Mouse (Mus musculus) midbrain, embryonic 13.5 days (tissue): ENCODE measurements at regions not wholly inside any gene's neighbourhood (a gene's known extent, or its start where the extent isn't known, plus 50 kb on each side); places are given as distances from the start of the nearest gene placed in this dataset.

Experiments used
- ATAC-seq: fragments of 200-750 bp; cut with Nextera tagmentation; 2 replicates; pipeline ENCODE4 v1.8.0; 2017; ENCODE audit warnings: mild to moderate bottlenecking, moderate TSS enrichment, moderate library complexity
- H3K27ac ChIP-seq: fragments of 300-500 bp; sonication (generic); 2 replicates; pipeline ENCODE4 v1.5.1; 2015; ENCODE audit warnings: inconsistent platforms, mild to moderate bottlenecking, moderate library complexity
- H3K27me3 ChIP-seq: fragments of 300-500 bp; sonication (generic); 2 replicates; pipeline ENCODE4 v1.6.1; 2015; ENCODE audit warnings: mild to moderate bottlenecking, inconsistent platforms
- H3K36me3 ChIP-seq: fragments of 300-500 bp; sonication (generic); 2 replicates; pipeline ENCODE4 v1.6.1; 2015; ENCODE audit warnings: mild to moderate bottlenecking, inconsistent platforms
- H3K4me1 ChIP-seq: fragments of 300-500 bp; sonication (generic); replicated peaks from 2 replicates; pipeline ENCODE4 v1.6.1; 2015; ENCODE audit warnings: inconsistent platforms
- H3K4me2 ChIP-seq: fragments of 300-500 bp; sonication (generic); replicated peaks from 2 replicates; pipeline ENCODE4 v1.6.1; 2015; ENCODE audit warnings: moderate library complexity, mild to moderate bottlenecking, inconsistent platforms
- H3K4me3 ChIP-seq: fragments of 300-500 bp; sonication (generic); replicated peaks from 2 replicates; pipeline ENCODE4 v1.5.1; 2015; ENCODE audit warnings: mild to moderate bottlenecking, inconsistent platforms
- H3K9ac ChIP-seq: fragments of 300-500 bp; sonication (generic); replicated peaks from 2 replicates; pipeline ENCODE4 v1.6.1; 2015; ENCODE audit warnings: mild to moderate bottlenecking, inconsistent platforms
- H3K9me3 ChIP-seq: fragments of 300-500 bp; sonication (generic); 2 replicates; pipeline ENCODE4 v1.6.1; 2016; ENCODE audit warnings: mild to moderate bottlenecking, inconsistent platforms
- WGBS: fragments of 180-500 bp; shearing (Covaris S2); methylation state at CpG from one replicate; pipeline ENCODE4 v1.1.7; 2015; 5-methylcytosine and 5-hydroxymethylcytosine counted together

- peaks cover 4% of the 10 kb centered on the region; the same call in 1 of the 2 replicates for H3K9me3 ChIP-seq
- no peaks in the 10 kb centered on the region for H3K27me3 ChIP-seq
- no peak for ATAC-seq
- H3K4me1 ChIP-seq: no peaks in the 10 kb centered on the region
- WGBS: 81% methylated on average over 6 of the region's 6 CpGs
- H3K4me3 ChIP-seq: no peak overlapping the region
- no peak overlapping the region for H3K9ac ChIP-seq
- no peak overlapping the region for H3K27ac ChIP-seq
- no peaks in the 10 kb centered on the region for H3K36me3 ChIP-seq
- no peak overlapping the region for H3K4me2 ChIP-seq
These were observed 121.0 kb downstream of the Rbm26 start for GRCm38 (mm10) chr14:105056171-105056570.

- no peak for ATAC-seq
- no peak overlapping the region for H3K4me3 ChIP-seq
- no peaks in the 10 kb centered on the region for H3K27me3 ChIP-seq
- no peaks in the 10 kb centered on the region for H3K4me1 ChIP-seq
- no peak overlapping the region for H3K9ac ChIP-seq
- H3K27ac ChIP-seq: no peak overlapping the region
- no peaks in the 10 kb centered on the region for H3K9me3 ChIP-seq
- H3K4me2 ChIP-seq: no peak overlapping the region
- H3K36me3 ChIP-seq: no peaks in the 10 kb centered on the region
These were observed 138.3 kb downstream of the Rbm26 start for GRCm38 (mm10) chr14:105038798-105039197.

GRCm38 (mm10) chr14:105034712-105035377, 142.3 kb downstream of the Rbm26 start:
- WGBS: 39% methylated on average over 14 of the region's 14 CpGs
- no peak for ATAC-seq

GRCm38 (mm10) chr14:105019971-105020370, 157.2 kb downstream of the Rbm26 start:
- Histone ChIP-seq H3K27ac (no peak overlapping the region), H3K4me2 (no peak overlapping the region), H3K36me3 (no peaks in the 10 kb centered on the region), H3K27me3 (no peaks in the 10 kb centered on the region), H3K9me3 (peaks cover 8% of the 10 kb centered on the region; the same call in 1 of the 2 replicates), H3K9ac (no peak overlapping the region), H3K4me1 (peaks cover 17% of the 10 kb centered on the region), H3K4me3 (no peak overlapping the region)
- no peak for ATAC-seq
- WGBS: 39% methylated on average over 6 of the region's 6 CpGs

More at GRCm38 (mm10) chr14:105034712-105035377, 142.3 kb downstream of the Rbm26 start:
- Histone ChIP-seq H3K4me3 (no peak overlapping the region), H3K9me3 (no peaks in the 10 kb centered on the region), H3K27ac (no peak overlapping the region), H3K4me1 (no peaks in the 10 kb centered on the region), H3K9ac (no peak overlapping the region), H3K36me3 (no peaks in the 10 kb centered on the region), H3K4me2 (no peak overlapping the region), H3K27me3 (no peaks in the 10 kb centered on the region)

- 0 out of 2 replicates have a peak overlapping the region, but pooled peaks have one; percentile 1 for H3K27ac ChIP-seq
- peak; percentile 80 for ATAC-seq
- H3K4me2 ChIP-seq: peak overlapping the region; percentile 46
- peaks cover 9% of the 10 kb centered on the region for H3K4me1 ChIP-seq
- H3K27me3 ChIP-seq: no peaks in the 10 kb centered on the region
- peak overlapping the region; percentile 10; the same call in 1 of the 2 replicates for H3K9ac ChIP-seq
- H3K4me3 ChIP-seq: peak overlapping the region; percentile 20; the same call in 1 of the 2 replicates
- no peaks in the 10 kb centered on the region for H3K36me3 ChIP-seq
- peaks cover 8% of the 10 kb centered on the region; the same call in 1 of the 2 replicates for H3K9me3 ChIP-seq
- WGBS: 22% methylated on average over 17 of the region's 17 CpGs
These were observed 160.9 kb downstream of the Rbm26 start for GRCm38 (mm10) chr14:105016089-105016846.

GRCm38 (mm10) chr14:105015278-105015677, 161.8 kb downstream of the Rbm26 start:
- Histone ChIP-seq H3K9me3 (peaks cover 8% of the 10 kb centered on the region; the same call in 1 of the 2 replicates), H3K27me3 (no peaks in the 10 kb centered on the region), H3K4me1 (peaks cover 9% of the 10 kb centered on the region), H3K9ac (no peak overlapping the region), H3K4me2 (no peak overlapping the region), H3K4me3 (no peak overlapping the region), H3K27ac (no peak overlapping the region), H3K36me3 (no peaks in the 10 kb centered on the region)
- 88% methylated on average over 2 of the region's 2 CpGs for WGBS
- no peak for ATAC-seq

- Histone ChIP-seq H3K36me3 (no peaks in the 10 kb centered on the region), H3K4me2 (no peak overlapping the region), H3K27ac (no peak overlapping the region), H3K27me3 (no peaks in the 10 kb centered on the region), H3K9ac (no peak overlapping the region), H3K9me3 (no peaks in the 10 kb centered on the region), H3K4me3 (no peak overlapping the region), H3K4me1 (peaks cover under 1% of the 10 kb centered on the region; the same call in 1 of the 2 replicates)
- ATAC-seq: no peak
These were observed 166.4 kb downstream of the Rbm26 start for GRCm38 (mm10) chr14:105010742-105011141.

- no peaks in the 10 kb centered on the region for H3K36me3 ChIP-seq
- 81% methylated on average over 2 of the region's 2 CpGs for WGBS
- no peaks in the 10 kb centered on the region for H3K27me3 ChIP-seq
- no peak overlapping the region for H3K4me3 ChIP-seq
- H3K9me3 ChIP-seq: no peaks in the 10 kb centered on the region
- H3K9ac ChIP-seq: no peak overlapping the region
- no peak for ATAC-seq
- H3K27ac ChIP-seq: no peak overlapping the region
- H3K4me1 ChIP-seq: no peaks in the 10 kb centered on the region
- no peak overlapping the region for H3K4me2 ChIP-seq
These were observed 168.8 kb downstream of the Rbm26 start for GRCm38 (mm10) chr14:105008331-105008730.

GRCm38 (mm10) chr14:104994066-104994465, 183.1 kb downstream of the Rbm26 start:
- Histone ChIP-seq H3K36me3 (no peaks in the 10 kb centered on the region), H3K27me3 (no peaks in the 10 kb centered on the region), H3K4me1 (no peaks in the 10 kb centered on the region), H3K9me3 (no peaks in the 10 kb centered on the region), H3K27ac (no peak overlapping the region), H3K4me3 (no peak overlapping the region), H3K9ac (no peak overlapping the region), H3K4me2 (no peak overlapping the region)
- 80% methylated on average over 3 of the region's 3 CpGs for WGBS
- ATAC-seq: no peak

GRCm38 (mm10) chr14:104966046-104966445, 211.1 kb downstream of the Rbm26 start:
- no peak overlapping the region for H3K27ac ChIP-seq
- 72% methylated on average over 1 of the region's 1 CpGs for WGBS
- no peak overlapping the region for H3K4me3 ChIP-seq
- ATAC-seq: no peak
- H3K27me3 ChIP-seq: no peaks in the 10 kb centered on the region
- no peak overlapping the region for H3K9ac ChIP-seq
- H3K36me3 ChIP-seq: no peaks in the 10 kb centered on the region
- no peak overlapping the region for H3K4me2 ChIP-seq
- no peaks in the 10 kb centered on the region for H3K4me1 ChIP-seq
- H3K9me3 ChIP-seq: no peaks in the 10 kb centered on the region

GRCm38 (mm10) chr14:104943450-104943849, 233.7 kb downstream of the Rbm26 start:
- WGBS: 92% methylated on average over 5 of the region's 5 CpGs

GRCm38 (mm10) chr14:104939961-104940360, 237.2 kb downstream of the Rbm26 start:
- Histone ChIP-seq H3K27me3 (no peaks in the 10 kb centered on the region), H3K9me3 (no peaks in the 10 kb centered on the region), H3K4me1 (no peaks in the 10 kb centered on the region), H3K9ac (no peak overlapping the region), H3K4me3 (no peak overlapping the region), H3K36me3 (no peaks in the 10 kb centered on the region), H3K4me2 (no peak overlapping the region), H3K27ac (no peak overlapping the region)
- no peak for ATAC-seq
- WGBS: 87% methylated on average over 15 of the region's 15 CpGs

More at GRCm38 (mm10) chr14:104943450-104943849, 233.7 kb downstream of the Rbm26 start:
- H3K4me2 ChIP-seq: no peak overlapping the region
- no peaks in the 10 kb centered on the region for H3K4me1 ChIP-seq
- no peaks in the 10 kb centered on the region for H3K9me3 ChIP-seq
- ATAC-seq: no peak
- no peaks in the 10 kb centered on the region for H3K36me3 ChIP-seq
- no peaks in the 10 kb centered on the region for H3K27me3 ChIP-seq
- no peak overlapping the region for H3K9ac ChIP-seq
- H3K27ac ChIP-seq: no peak overlapping the region
- H3K4me3 ChIP-seq: no peak overlapping the region
